ENCODE assay signal across 12 mouse cellular contexts in genomic region chr15:81969173-81969572, GRCm38 (mm10). TPM values are rescaled to one million over a fixed set of nuclear protein-coding genes. Genes with fewer than 3 reads are reported as not detected.
DNase-seq lines count a peak whose midpoint lies in the region; ATAC-seq and TF ChIP-seq lines count a peak whose summit lies in the region.
"Had no signal": no experiment of that assay in that cellular context is flagged by ENCODE, and none has a peak within 500 bp of the region (broad histone marks: within the 10 kb centered on the region; RNA-seq: fewer than 3 reads in every experiment).

No protein-coding gene starts in this region.

- TF ChIP-seq POLR2A in MEL (IDR thresholded peaks at IDR 0.05; ENCODE audit: control insufficient read depth in 1 of 2, insufficient read depth in 1 of 2, low read depth in 1 of 2, low read length in 2 of 2, poor library complexity in 1 of 2): 0 out of 4 replicates have a peak, but pooled peaks of 1 of the 2 experiments have one; percentile 34

- TF ChIP-seq CTCF in MEL (IDR thresholded peaks at IDR 0.05 in 2 of 3, conservative IDR thresholded peaks at IDR 0.05 in 1 of 3; ENCODE audit: control insufficient read depth in 1 of 3, insufficient read depth in 1 of 3, low read depth in 2 of 3, low read length in 3 of 3, poor library complexity in 1 of 3, severe bottlenecking in 1 of 3): no peak

- H3K27me3 ChIP-seq in MEL (ENCODE audit: control insufficient read depth in 1 of 2, insufficient read depth in 2 of 2, low read length in 2 of 2): no peaks in the 10 kb centered on the region
- H3K27me3 ChIP-seq: embryonic facial prominence, embryonic 13.5 days had no signal

- ATAC-seq in megakaryocyte-erythroid progenitor cell, adult 5-6 weeks (replicated peaks; ENCODE audit: low FRiP score, low TSS enrichment, poor library complexity, severe bottlenecking): peak; percentile 92
- ATAC-seq: lung, postnatal 0 days had no signal

- intact Hi-C loops in gastrocnemius, postnatal 36 days (cut with DNase I): no loop called here

- TF ChIP-seq RAD21 in MEL (IDR thresholded peaks at IDR 0.05; ENCODE audit: low read depth, low read length): no peak

- H3K27ac ChIP-seq in MEL (ENCODE audit: control insufficient read depth, low read depth, low read length): no peak overlapping the region
- H3K27ac ChIP-seq: embryonic facial prominence, embryonic 13.5 days had no signal

- no peaks in the 10 kb centered on the region for H3K79me2 ChIP-seq in MEL (ENCODE audit: control insufficient read depth, insufficient read depth, low read length, poor library complexity)

- H3K4me3 ChIP-seq in MEL (ENCODE audit: control insufficient read depth in 1 of 2, insufficient read depth in 1 of 2, low read depth in 2 of 2, low read length in 2 of 2): peak overlapping the region; percentile 32 to 38; a peak in 3 of 4 replicates
- H3K4me3 ChIP-seq: embryonic facial prominence, embryonic 13.5 days had no signal

- H3K4me1 ChIP-seq in MEL (ENCODE audit: control insufficient read depth in 1 of 2, insufficient read depth in 2 of 2, low read length in 2 of 2): peaks cover 0 to 6% of the 10 kb centered on the region in 2 experiments; a peak in 3 of 4 replicates

- peak in 1 of 2 experiments; percentile 20; a peak in 1 of 4 replicates for TF ChIP-seq EP300 in MEL (IDR thresholded peaks at IDR 0.05; ENCODE audit: low read depth in 1 of 2, low read length in 2 of 2)

- no peaks in the 10 kb centered on the region for H3K9me3 ChIP-seq in MEL (replicated peaks; ENCODE audit: insufficient read depth, low read length)

- peaks cover 0 to 5% of the 10 kb centered on the region in 2 experiments; a peak in 1 of 4 replicates for H3K36me3 ChIP-seq in MEL (ENCODE audit: control insufficient read depth in 1 of 2, insufficient read depth in 2 of 2, low read length in 2 of 2)
- H3K36me3 ChIP-seq: embryonic facial prominence, embryonic 13.5 days had no signal

- DNase-seq in kidney, adult 18-20 months: peak; percentile 39
- DNase-seq in kidney, postnatal 10 days: no peak
- DNase-seq in MEL (ENCODE audit: low read depth, low spot score): peak; percentile 85
- peak; percentile 23 to 63 for DNase-seq in kidney, postnatal 25 days
- no peak for DNase-seq in layer of hippocampus, adult 9-11 months
- DNase-seq in heart, adult 8-10 months (ENCODE audit: low spot score): no peak
- DNase-seq in gastrocnemius, postnatal 36 days: no peak

- peak overlapping the region; percentile 33; the same call in 1 of the 2 replicates for H3K9ac ChIP-seq in MEL (ENCODE audit: control insufficient read depth, low read depth, low read length, poor library complexity, severe bottlenecking)
- H3K9ac ChIP-seq: embryonic facial prominence, embryonic 13.5 days had no signal

TF ChIP-seq in MEL, 35 proteins besides CTCF, POLR2A, EP300 and RAD21:
- TF ChIP-seq MXI1 (IDR thresholded peaks at IDR 0.05; ENCODE audit: low read depth, low read length) (peak; percentile 67), POLR2AphosphoS5 (IDR thresholded peaks at IDR 0.05; ENCODE audit: borderline replicate concordance, low read depth, low read length) (no peak), ZMIZ1 (IDR thresholded peaks at IDR 0.05; ENCODE audit: low read depth, low read length) (no peak), MEF2A (IDR thresholded peaks at IDR 0.05; ENCODE audit: extremely low read depth, insufficient replicate concordance, low read depth, low read length, poor library complexity, severe bottlenecking) (no peak), MAX (IDR thresholded peaks at IDR 0.05; ENCODE audit: low read length) (peak; percentile 61; the same call in 1 of the 2 replicates), TCF12 (IDR thresholded peaks at IDR 0.05; ENCODE audit: low read depth, low read length) (0 out of 2 replicates have a peak, but pooled peaks have one; percentile 10), MYB (IDR thresholded peaks at IDR 0.05; ENCODE audit: low read depth, low read length) (no peak), UBTF (IDR thresholded peaks at IDR 0.05; ENCODE audit: borderline replicate concordance, insufficient read depth, low read depth, low read length) (no peak), E2F4 (IDR thresholded peaks at IDR 0.05; ENCODE audit: borderline replicate concordance, low read depth, low read length) (no peak), MAZ (IDR thresholded peaks at IDR 0.05; ENCODE audit: low read depth, low read length) (no peak), GATA1 (IDR thresholded peaks at IDR 0.05; ENCODE audit: low read depth, low read length) (0 out of 2 replicates have a peak, but pooled peaks have one; percentile 12), SIN3A (IDR thresholded peaks at IDR 0.05; ENCODE audit: low read length) (peak; percentile 55), MYC (IDR thresholded peaks at IDR 0.05; ENCODE audit: low read depth, low read length) (0 out of 2 replicates have a peak, but pooled peaks have one; percentile 34)

RNA-seq across cellular contexts. Expression of gene Pmm1, which starts 8.4 kb away (rescaled TPM):
- total RNA-seq in MEL (2012; rRNA removed): 72.7 and 77.5 TPM in 2 replicates
- polyA plus RNA-seq in MEL (2012; ENCODE audit: insufficient read depth in 1 of 2, insufficient read length in 2 of 2, low read depth in 1 of 2, low replicate concordance in 2 of 2, missing spikeins in 1 of 2): 100 to 1,000 TPM in 1 of 2 experiments, not detected in 1; 111 TPM
- 62.0 and 90.7 TPM in 2 replicates for total RNA-seq in megakaryocyte-erythroid progenitor cell, adult 5-6 weeks (2014; fragmentation: Nextera tagmentation)
- total RNA-seq in megakaryocyte-erythroid progenitor cell, adult 5-6 weeks (2017): 30.5 and 33.1 TPM in 2 replicates
- total RNA-seq in heart, adult 8-10 months (2022): 10 to 100 TPM; 25.4 to 39.1 (median 28.2) TPM
- total RNA-seq in gastrocnemius, postnatal 36 days (2021): 10 to 100 TPM; 14.7 to 15.5 TPM

RNA-seq across cellular contexts. Expression of gene 1700029P11Rik, which starts 11.2 kb away (rescaled TPM):
- not detected in 2 replicates for total RNA-seq in MEL (2012; rRNA removed)
- polyA plus RNA-seq in MEL (2012; ENCODE audit: insufficient read depth in 1 of 2, insufficient read length in 2 of 2, low read depth in 1 of 2, low replicate concordance in 2 of 2, missing spikeins in 1 of 2): under 1 TPM in 1 of 2 experiments, not detected in 1; 0.07 TPM
- total RNA-seq in megakaryocyte-erythroid progenitor cell, adult 5-6 weeks (2014; fragmentation: Nextera tagmentation): not detected in 2 replicates
- total RNA-seq in megakaryocyte-erythroid progenitor cell, adult 5-6 weeks (2017): not detected in 2 replicates
- total RNA-seq in heart, adult 8-10 months (2022): not detected
- total RNA-seq in gastrocnemius, postnatal 36 days (2021): not detected
- total RNA-seq: heart, postnatal 10 days; layer of hippocampus, adult 8-10 months had no signal
- polyA plus RNA-seq: embryonic facial prominence, embryonic 13.5 days; lung, postnatal 0 days had no signal

RNA-seq across cellular contexts. Expression of gene Xrcc6, which starts 18.5 kb away (rescaled TPM):
- 90.3 and 108 TPM in 2 replicates for total RNA-seq in MEL (2012; rRNA removed)
- polyA plus RNA-seq in MEL (2012; ENCODE audit: insufficient read depth in 1 of 2, insufficient read length in 2 of 2, low read depth in 1 of 2, low replicate concordance in 2 of 2, missing spikeins in 1 of 2): 100 to 1,000 TPM in 1 of 2 experiments, not detected in 1; 108 TPM
- 120 and 143 TPM in 2 replicates for total RNA-seq in megakaryocyte-erythroid progenitor cell, adult 5-6 weeks (2014; fragmentation: Nextera tagmentation)
- 379 and 524 TPM in 2 replicates for total RNA-seq in megakaryocyte-erythroid progenitor cell, adult 5-6 weeks (2017)
- 10 to 100 TPM; 20.9 to 28.1 (median 26.8) TPM for total RNA-seq in heart, adult 8-10 months (2022)
- total RNA-seq in gastrocnemius, postnatal 36 days (2021): 10 to 100 TPM; 17.8 to 22.9 TPM

RNA-seq across cellular contexts. Expression of gene Csdc2, which starts 32.6 kb away (rescaled TPM):
- total RNA-seq in MEL (2012; rRNA removed): not detected in 2 replicates
- polyA plus RNA-seq in MEL (2012; ENCODE audit: insufficient read depth in 1 of 2, insufficient read length in 2 of 2, low read depth in 1 of 2, low replicate concordance in 2 of 2, missing spikeins in 1 of 2): not detected
- not detected in 2 replicates for total RNA-seq in megakaryocyte-erythroid progenitor cell, adult 5-6 weeks (2014; fragmentation: Nextera tagmentation)
- not detected in 2 replicates for total RNA-seq in megakaryocyte-erythroid progenitor cell, adult 5-6 weeks (2017)
- 100 to 1,000 TPM in 1 of 4 experiments, 10 to 100 TPM in 3; 64.7 to 103 (median 72.9) TPM for total RNA-seq in heart, adult 8-10 months (2022)
- total RNA-seq in gastrocnemius, postnatal 36 days (2021): 1 to 10 TPM; 1.8 to 2.3 TPM

RNA-seq across cellular contexts. Expression of gene Polr3h, which starts 43.1 kb away (rescaled TPM):
- total RNA-seq in MEL (2012; rRNA removed): 87.9 and 109 TPM in 2 replicates
- polyA plus RNA-seq in MEL (2012; ENCODE audit: insufficient read depth in 1 of 2, insufficient read length in 2 of 2, low read depth in 1 of 2, low replicate concordance in 2 of 2, missing spikeins in 1 of 2): 100 to 1,000 TPM in 1 of 2 experiments, not detected in 1; 304 TPM
- total RNA-seq in megakaryocyte-erythroid progenitor cell, adult 5-6 weeks (2014; fragmentation: Nextera tagmentation): 46.2 and 57.3 TPM in 2 replicates
- total RNA-seq in megakaryocyte-erythroid progenitor cell, adult 5-6 weeks (2017): 47.7 and 59.5 TPM in 2 replicates
- 10 to 100 TPM in 1 of 4 experiments, 1 to 10 TPM in 3; 7.6 to 10.3 (median 9.6) TPM for total RNA-seq in heart, adult 8-10 months (2022)
- total RNA-seq in gastrocnemius, postnatal 36 days (2021): 1 to 10 TPM; 7.7 TPM

Comparison
In these comparisons a context has a peak if more than half of its experiments do, and no peak if none do; other contexts are left out.
1. DNase-seq: peak in kidney, adult 18-20 months (single experiment), MEL (single experiment) and kidney, postnatal 25 days (2 of 2); none in kidney, postnatal 10 days (single experiment), layer of hippocampus, adult 9-11 months (single experiment), heart, adult 8-10 months (single experiment) and gastrocnemius, postnatal 36 days (0 of 2).